Mouse (Mus musculus) heart, postnatal 0 days (tissue): ENCODE measurements at regions not wholly inside any gene's neighbourhood (a gene's known extent, or its start where the extent isn't known, plus 50 kb on each side); places are given as distances from the start of the nearest gene placed in this dataset.

Source experiments
- ATAC-seq: fragments of 200-750 bp; cut with Nextera tagmentation; 2 replicates; pipeline ENCODE4 v1.8.0; 2017; ENCODE audit warnings: low read depth, moderate number of reproducible peaks, moderate library complexity; ENCODE audit not compliant: insufficient read depth
- DNase-seq: peaks from one replicate; pipeline ENCODE4 v3.0.0-alpha.2; 2016; ENCODE audit warnings: low spot score
- H3K27ac ChIP-seq: fragments of 300-500 bp; sonication (generic); 2 replicates; pipeline ENCODE4 v1.5.1; 2014; ENCODE audit warnings: low read depth, mild to moderate bottlenecking
- H3K27me3 ChIP-seq: fragments of 300-500 bp; sonication (generic); 2 replicates; pipeline ENCODE4 v1.6.1; 2014; ENCODE audit warnings: low read length, mixed read lengths; ENCODE audit not compliant: control insufficient read depth, insufficient read depth
- H3K36me3 ChIP-seq: fragments of 300-500 bp; sonication (generic); replicated peaks from 2 replicates; pipeline ENCODE4 v1.6.1; 2014; ENCODE audit warnings: low read length, mixed read lengths; ENCODE audit not compliant: control insufficient read depth, insufficient read depth
- H3K4me1 ChIP-seq: fragments of 300-500 bp; sonication (generic); 2 replicates; pipeline ENCODE4 v1.6.1; 2014; ENCODE audit warnings: antibody characterized with exemption; ENCODE audit not compliant: control insufficient read depth, insufficient read depth
- H3K4me2 ChIP-seq: fragments of 300-500 bp; sonication (generic); 2 replicates; pipeline ENCODE4 v1.6.1; 2014; ENCODE audit warnings: low read depth, mild to moderate bottlenecking, low read length, moderate library complexity
- H3K4me3 ChIP-seq: fragments of 300-500 bp; sonication (generic); 2 replicates; pipeline ENCODE4 v1.5.1; 2014; ENCODE audit warnings: low read depth, low read length
- H3K9ac ChIP-seq: fragments of 300-500 bp; sonication (generic); replicated peaks from 2 replicates; pipeline ENCODE4 v1.6.1; 2014; ENCODE audit warnings: low read depth, low read length, mixed read lengths
- H3K9me3 ChIP-seq: fragments of 300-500 bp; sonication (generic); replicated peaks from 2 replicates; pipeline ENCODE4 v1.6.1; 2016; ENCODE audit warnings: low read length; ENCODE audit not compliant: control insufficient read depth
- CTCF ChIP-seq: IDR thresholded peaks from 2 replicates; pipeline ENCODE4 v1.5.1; 2016; ENCODE audit warnings: antibody characterized with exemption, control low read depth, low read depth
- EP300 ChIP-seq: IDR thresholded peaks from 2 replicates; pipeline ENCODE4 v1.6.1; 2016; ENCODE audit warnings: antibody characterized with exemption, low read depth
- WGBS: fragments of 180-500 bp; shearing (Covaris S2); extraction: QIAGEN DNeasy Blood & Tissue Kit; methylation state at CpG from one replicate; pipeline ENCODE4 v1.1.7; 2014; 5-methylcytosine and 5-hydroxymethylcytosine counted together

DNA sequence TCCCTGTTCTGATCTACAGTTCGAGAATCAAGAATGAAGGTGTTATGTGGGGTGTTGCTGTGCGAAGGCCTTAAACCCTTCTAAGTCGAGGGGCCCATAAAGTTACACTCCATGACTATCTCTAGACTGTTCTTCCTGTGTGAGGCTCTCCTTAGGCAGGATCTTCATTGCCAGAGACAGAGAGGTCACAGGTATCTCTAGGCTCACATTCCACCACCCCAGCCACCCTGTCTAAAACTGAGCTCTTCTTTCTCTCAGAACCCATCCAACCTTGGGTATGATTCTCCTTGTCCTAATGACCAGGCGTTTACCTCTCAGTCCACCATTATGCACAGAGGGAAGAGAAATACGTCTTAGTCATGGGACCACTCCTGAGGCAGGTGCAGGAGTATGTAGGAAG lies 317.2 kb downstream of the Wdr11 start:
- no peak for DNase-seq
- WGBS: 85% methylated on average over 5 of the region's 5 CpGs
- no peak overlapping the region for H3K27ac ChIP-seq
- H3K4me1 ChIP-seq: no peaks in the 10 kb centered on the region
- no peaks in the 10 kb centered on the region for H3K27me3 ChIP-seq
- H3K9me3 ChIP-seq: no peaks in the 10 kb centered on the region
- H3K4me2 ChIP-seq: no peak overlapping the region
- no peak overlapping the region for H3K4me3 ChIP-seq
- H3K36me3 ChIP-seq: no peaks in the 10 kb centered on the region
- ATAC-seq: no peak
- no peak overlapping the region for H3K9ac ChIP-seq
- TF ChIP-seq CTCF (no peak), EP300 (no peak)

DNA sequence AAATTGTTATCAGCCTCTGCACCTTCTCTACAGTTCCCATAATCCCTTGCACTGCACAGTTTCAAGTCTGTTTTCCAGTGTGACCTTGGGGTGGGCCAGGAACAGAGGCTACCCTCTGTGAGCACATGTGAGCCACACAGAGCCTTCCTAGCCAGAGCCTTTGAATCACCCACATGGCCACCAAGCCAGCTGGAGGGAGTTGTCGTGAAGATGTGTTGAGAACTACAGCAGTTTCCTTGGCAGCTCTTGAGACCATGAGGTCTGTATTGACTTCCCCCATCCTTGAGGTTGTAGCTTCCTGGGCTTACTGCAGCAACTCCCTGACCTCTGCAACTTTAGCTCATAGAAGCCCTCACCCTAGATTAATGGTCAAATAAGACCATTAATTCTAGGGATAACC lies 318.1 kb downstream of the Wdr11 start:
- Histone ChIP-seq H3K4me3 (no peak overlapping the region), H3K4me2 (no peak overlapping the region), H3K9ac (no peak overlapping the region), H3K9me3 (no peaks in the 10 kb centered on the region), H3K4me1 (no peaks in the 10 kb centered on the region), H3K27me3 (no peaks in the 10 kb centered on the region), H3K36me3 (no peaks in the 10 kb centered on the region), H3K27ac (no peak overlapping the region)
- ATAC-seq (no peak), DNase-seq (no peak)
- no peak for TF ChIP-seq EP300
- TF ChIP-seq CTCF: no peak
- WGBS: 76% methylated on average over 1 of the region's 1 CpGs

DNA sequence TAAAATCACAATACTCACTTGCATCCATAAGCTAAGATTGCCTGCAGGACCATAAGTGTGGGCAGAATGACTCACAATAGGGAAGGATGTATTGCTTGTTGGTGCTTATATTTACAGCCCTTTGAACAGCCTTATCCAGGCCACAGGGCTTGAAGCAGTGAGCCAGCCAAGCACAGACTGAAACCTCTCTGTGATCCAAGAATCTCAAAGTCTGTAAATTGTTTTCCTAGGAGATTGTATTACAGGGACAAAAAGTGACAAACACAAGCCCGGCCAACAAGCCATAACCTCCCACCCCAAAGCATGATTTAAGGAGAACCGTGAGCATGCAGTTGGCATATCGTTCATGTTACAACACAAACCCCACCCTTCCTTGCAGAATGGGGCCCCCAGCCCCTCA lies 319.2 kb downstream of the Wdr11 start:
- TF ChIP-seq EP300 (no peak), CTCF (no peak)
- WGBS: 53% methylated on average over 3 of the region's 3 CpGs
- ATAC-seq (peak; percentile 17; the same call in 1 of the 2 replicates), DNase-seq (peak; percentile 8)
- H3K36me3 ChIP-seq: no peaks in the 10 kb centered on the region
- H3K9me3 ChIP-seq: no peaks in the 10 kb centered on the region
- no peaks in the 10 kb centered on the region for H3K27me3 ChIP-seq
- H3K9ac ChIP-seq: no peak overlapping the region
- no peak overlapping the region for H3K4me3 ChIP-seq
- H3K4me2 ChIP-seq: no peak overlapping the region
- H3K4me1 ChIP-seq: no peaks in the 10 kb centered on the region
- H3K27ac ChIP-seq: no peak overlapping the region

DNA sequence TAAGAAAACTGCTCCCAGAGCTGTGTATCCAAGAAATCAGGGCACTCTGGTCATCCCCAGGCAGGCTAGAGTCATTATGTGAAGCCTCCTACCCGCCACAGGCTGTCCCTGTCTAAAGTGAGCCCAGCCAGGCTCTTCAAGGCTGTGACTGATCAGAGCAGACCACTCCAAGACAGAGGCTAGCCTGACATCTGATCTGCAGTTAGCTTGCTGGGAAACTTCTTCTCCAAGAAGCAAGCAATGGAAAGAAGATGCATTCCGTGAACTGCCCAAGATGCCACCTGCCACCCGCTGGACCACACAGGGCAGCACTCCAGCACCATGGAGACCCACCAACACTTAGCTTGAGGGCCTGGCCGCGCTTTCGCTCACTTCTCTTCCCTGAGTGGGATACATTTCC lies 323.2 kb downstream of the Wdr11 start:
- DNase-seq: no peak
- no peak overlapping the region for H3K27ac ChIP-seq
- no peaks in the 10 kb centered on the region for H3K36me3 ChIP-seq
- TF ChIP-seq CTCF (no peak), EP300 (no peak)
- ATAC-seq: no peak
- H3K4me3 ChIP-seq: no peak overlapping the region
- H3K9ac ChIP-seq: no peak overlapping the region
- no peaks in the 10 kb centered on the region for H3K4me1 ChIP-seq
- WGBS: 83% methylated on average over 6 of the region's 6 CpGs
- H3K4me2 ChIP-seq: no peak overlapping the region
- H3K9me3 ChIP-seq: no peaks in the 10 kb centered on the region
- no peaks in the 10 kb centered on the region for H3K27me3 ChIP-seq

DNA sequence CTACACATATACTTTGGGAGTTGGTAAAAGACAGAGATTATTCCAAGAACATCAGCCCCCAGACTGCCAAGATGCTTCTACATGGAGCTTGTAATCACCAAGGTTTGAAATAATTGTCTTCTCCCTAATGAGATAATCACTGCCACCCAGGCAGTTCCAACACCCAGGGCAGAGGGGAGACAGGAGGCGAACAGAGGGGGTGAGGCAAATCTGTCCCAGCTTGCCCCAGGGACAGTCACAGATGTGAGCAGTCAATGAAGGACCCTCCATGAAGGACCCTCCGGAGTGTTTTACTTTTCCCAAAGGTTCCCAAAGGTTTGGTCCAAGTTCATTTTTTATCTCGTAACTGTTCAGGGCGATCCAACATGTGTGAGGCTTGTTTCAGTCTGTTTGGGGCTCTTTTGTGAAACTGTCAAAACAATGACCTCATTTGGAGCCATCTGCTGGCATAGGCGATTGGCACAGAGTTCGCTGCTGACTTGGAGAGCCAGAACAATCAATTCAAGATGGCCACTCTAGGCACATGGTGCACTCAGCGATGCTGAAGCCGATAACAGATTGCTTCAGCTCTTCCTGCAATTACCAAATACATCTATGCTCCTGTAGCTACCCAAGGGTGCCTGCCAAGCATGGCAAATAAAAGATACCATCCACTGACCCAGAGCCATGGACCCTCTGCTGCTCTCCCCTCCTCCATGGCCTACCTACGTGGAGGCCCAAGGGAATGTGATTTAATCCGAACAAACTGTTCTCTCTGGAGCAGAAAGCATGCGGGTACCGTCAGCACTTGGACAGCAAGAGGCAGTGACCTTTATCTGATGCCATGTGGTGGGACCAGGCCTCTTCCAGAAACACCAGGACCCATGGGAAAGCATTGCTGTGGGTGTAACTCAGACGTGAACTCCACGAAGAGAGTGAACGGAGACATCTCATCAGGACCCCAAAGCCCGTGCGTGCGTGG lies 326.9 kb downstream of the Wdr11 start:
- WGBS: 77% methylated on average over 18 of the region's 18 CpGs
- Histone ChIP-seq H3K27ac (no peak overlapping the region), H3K27me3 (no peaks in the 10 kb centered on the region), H3K4me3 (no peak overlapping the region), H3K9ac (no peak overlapping the region), H3K4me1 (no peaks in the 10 kb centered on the region), H3K9me3 (no peaks in the 10 kb centered on the region), H3K4me2 (no peak overlapping the region), H3K36me3 (no peaks in the 10 kb centered on the region)
- TF ChIP-seq EP300 (no peak), CTCF (no peak)
- DNase-seq (no peak), ATAC-seq (no peak)
